Mouse (Mus musculus) MEL (cell line): ENCODE measurements around the gene Tnks2. TPM values are rescaled to one million over a fixed set of nuclear protein-coding genes. Genes with fewer than 3 reads are reported as not detected.

Experiments used
- DNase-seq: peaks from one replicate; pipeline ENCODE4 v3.0.0; 2011; ENCODE audit warnings: low read depth, low spot score
- H3K27ac ChIP-seq: 2 replicates; pipeline ENCODE4 v1.5.1; 2012; ENCODE audit warnings: low read depth, mild to moderate bottlenecking, control low read depth, low read length, moderate library complexity; ENCODE audit not compliant: control insufficient read depth
- H3K27me3 ChIP-seq, 2 experiments: fragments of 150-350 bp in 1 of 2; sonication (generic) in 1 of 2; 2 replicates each; pipeline ENCODE4 v1.6.1; 2012; ENCODE audit warnings: low read length in 2 of 2, mild to moderate bottlenecking in 2 of 2, improper control_type of control experiment in 1 of 2, moderate library complexity in 1 of 2; ENCODE audit not compliant: insufficient read depth in 2 of 2, control insufficient read depth in 1 of 2
- H3K36me3 ChIP-seq, 2 experiments: 2 replicates each; pipeline ENCODE4 v1.6.1; 2012 to 2014; ENCODE audit warnings: low read length in 2 of 2, improper control_type of control experiment in 1 of 2, inconsistent platforms in 1 of 2, mild to moderate bottlenecking in 1 of 2; ENCODE audit not compliant: insufficient read depth in 2 of 2, control insufficient read depth in 1 of 2
- H3K4me1 ChIP-seq, 2 experiments: fragments of 150-350 bp in 1 of 2; sonication (generic) in 1 of 2; 2 replicates each; pipeline ENCODE4 v1.6.1; 2012; ENCODE audit warnings: low read length in 2 of 2, improper control_type of control experiment in 1 of 2, mild to moderate bottlenecking in 1 of 2; ENCODE audit not compliant: insufficient read depth in 2 of 2, control insufficient read depth in 1 of 2
- H3K4me3 ChIP-seq, 2 experiments: fragments of 150-350 bp in 1 of 2; sonication (generic) in 1 of 2; 2 replicates each; pipeline ENCODE4 v1.5.1; 2012; ENCODE audit warnings: low read depth in 2 of 2, low read length in 2 of 2, mild to moderate bottlenecking in 2 of 2, moderate library complexity in 2 of 2, control low read depth in 1 of 2, improper control_type of control experiment in 1 of 2; ENCODE audit not compliant: control insufficient read depth in 1 of 2, insufficient read depth in 1 of 2
- H3K79me2 ChIP-seq: 2 replicates; pipeline ENCODE4 v1.6.1; 2012; ENCODE audit warnings: mild to moderate bottlenecking, low read length, moderate library complexity; ENCODE audit not compliant: control insufficient read depth, poor library complexity, insufficient read depth
- H3K9ac ChIP-seq: 2 replicates; pipeline ENCODE4 v1.6.1; 2012; ENCODE audit warnings: low read depth, mild to moderate bottlenecking, control low read depth, low read length, moderate library complexity; ENCODE audit not compliant: control insufficient read depth, poor library complexity, severe bottlenecking
- H3K9me3 ChIP-seq: fragments of 150-350 bp; sonication (generic); replicated peaks from 2 replicates; pipeline ENCODE4 v1.6.1; 2012; ENCODE audit warnings: mild to moderate bottlenecking, low read length, improper control_type of control experiment, moderate library complexity; ENCODE audit not compliant: insufficient read depth
- BHLHE40 ChIP-seq: IDR thresholded peaks from 2 replicates; pipeline ENCODE4 v1.6.1; 2012; ENCODE audit warnings: low read depth, mild to moderate bottlenecking, inconsistent platforms, low read length, improper control_type of control experiment, borderline replicate concordance
- CHD1 ChIP-seq: IDR thresholded peaks from 2 replicates; pipeline ENCODE4 v1.6.1; 2012; ENCODE audit warnings: low read depth, mild to moderate bottlenecking, inconsistent platforms, low read length, improper control_type of control experiment
- E2F4 ChIP-seq: IDR thresholded peaks from 2 replicates; pipeline ENCODE4 v1.6.1; 2011; ENCODE audit warnings: low read depth, low read length, improper control_type of control experiment, borderline replicate concordance
- EP300 ChIP-seq, 2 experiments: IDR thresholded peaks; 2 replicates each; pipeline ENCODE4 v1.6.1; 2011; ENCODE audit warnings: improper control_type of control experiment in 2 of 2, low read length in 2 of 2, low read depth in 1 of 2, mild to moderate bottlenecking in 1 of 2
- ETS1 ChIP-seq: IDR thresholded peaks from 2 replicates; pipeline ENCODE4 v1.6.1; 2012; ENCODE audit warnings: low read depth, mild to moderate bottlenecking, inconsistent platforms, low read length, improper control_type of control experiment, moderate library complexity
- GATA1 ChIP-seq: IDR thresholded peaks from 2 replicates; pipeline ENCODE4 v1.6.1; 2011; ENCODE audit warnings: low read depth, low read length, improper control_type of control experiment
- HCFC1 ChIP-seq: IDR thresholded peaks from 2 replicates; pipeline ENCODE4 v1.6.1; 2012; ENCODE audit warnings: low read depth, mild to moderate bottlenecking, inconsistent platforms, low read length, improper control_type of control experiment, moderate library complexity
- MAFK ChIP-seq: IDR thresholded peaks from 2 replicates; pipeline ENCODE4 v1.6.1; 2011; ENCODE audit warnings: low read depth, mild to moderate bottlenecking, low read length, improper control_type of control experiment, borderline replicate concordance
- MAX ChIP-seq: IDR thresholded peaks from 2 replicates; pipeline ENCODE4 v1.6.1; 2011; ENCODE audit warnings: low read length, improper control_type of control experiment
- MEF2A ChIP-seq: IDR thresholded peaks from 2 replicates; pipeline ENCODE4 v1.6.1; 2014; ENCODE audit warnings: low read depth, mild to moderate bottlenecking, inconsistent platforms, low read length, improper control_type of control experiment; ENCODE audit not compliant: poor library complexity, insufficient replicate concordance, severe bottlenecking; ENCODE audit errors: extremely low read depth
- MXI1 ChIP-seq: IDR thresholded peaks from 2 replicates; pipeline ENCODE4 v1.6.1; 2011; ENCODE audit warnings: mild to moderate bottlenecking, low read depth, low read length, improper control_type of control experiment
- MYC ChIP-seq: IDR thresholded peaks from 2 replicates; pipeline ENCODE4 v1.6.1; 2011; ENCODE audit warnings: low read depth, mild to moderate bottlenecking, low read length, improper control_type of control experiment, moderate library complexity
- NELFE ChIP-seq: IDR thresholded peaks from 2 replicates; pipeline ENCODE4 v1.6.1; 2011; ENCODE audit warnings: low read depth, low read length, improper control_type of control experiment
- NRF1 ChIP-seq: IDR thresholded peaks from 2 replicates; pipeline ENCODE4 v1.6.1; 2014; ENCODE audit warnings: low read depth, mild to moderate bottlenecking, inconsistent platforms, low read length, improper control_type of control experiment, moderate library complexity; ENCODE audit not compliant: poor library complexity, insufficient read depth, severe bottlenecking
- POLR2A ChIP-seq, 2 experiments: IDR thresholded peaks; 2 replicates each; pipeline ENCODE4 v1.6.1; 2011 to 2012; ENCODE audit warnings: low read length in 2 of 2, mild to moderate bottlenecking in 2 of 2, control low read depth in 1 of 2, improper control_type of control experiment in 1 of 2, low read depth in 1 of 2, moderate library complexity in 1 of 2; ENCODE audit not compliant: control insufficient read depth in 1 of 2, insufficient read depth in 1 of 2, poor library complexity in 1 of 2
- POLR2AphosphoS2 ChIP-seq: IDR thresholded peaks from 2 replicates; pipeline ENCODE4 v1.6.1; 2011; ENCODE audit warnings: low read length, improper control_type of control experiment
- POLR2AphosphoS5 ChIP-seq: IDR thresholded peaks from 2 replicates; pipeline ENCODE4 v1.6.1; 2012; ENCODE audit warnings: low read depth, borderline replicate concordance, mild to moderate bottlenecking, inconsistent platforms, low read length, moderate library complexity, mixed read lengths
- RAD21 ChIP-seq: IDR thresholded peaks from 2 replicates; pipeline ENCODE4 v1.6.1; 2011; ENCODE audit warnings: mild to moderate bottlenecking, low read depth, low read length, improper control_type of control experiment
- RCOR1 ChIP-seq: IDR thresholded peaks from 2 replicates; pipeline ENCODE4 v1.6.1; 2012; ENCODE audit warnings: low read depth, mild to moderate bottlenecking, inconsistent platforms, low read length, improper control_type of control experiment
- SIN3A ChIP-seq: IDR thresholded peaks from 2 replicates; pipeline ENCODE4 v1.6.1; 2012; ENCODE audit warnings: low read length, improper control_type of control experiment, inconsistent platforms
- SMC3 ChIP-seq: IDR thresholded peaks from 2 replicates; pipeline ENCODE4 v1.6.1; 2011; ENCODE audit warnings: low read depth, low read length, improper control_type of control experiment
- TAL1 ChIP-seq: IDR thresholded peaks from 2 replicates; pipeline ENCODE4 v1.6.1; 2012; ENCODE audit warnings: mild to moderate bottlenecking, inconsistent platforms, low read length, moderate library complexity, mixed read lengths
- TCF12 ChIP-seq: IDR thresholded peaks from 2 replicates; pipeline ENCODE4 v1.6.1; 2014; ENCODE audit warnings: low read depth, mild to moderate bottlenecking, inconsistent platforms, low read length, improper control_type of control experiment, moderate library complexity
- UBTF ChIP-seq: IDR thresholded peaks from 2 replicates; pipeline ENCODE4 v1.6.1; 2012; ENCODE audit warnings: low read depth, mild to moderate bottlenecking, inconsistent platforms, low read length, improper control_type of control experiment, moderate library complexity, borderline replicate concordance; ENCODE audit not compliant: insufficient read depth
- USF2 ChIP-seq, 2 experiments: IDR thresholded peaks; 2 replicates each; pipeline ENCODE4 v1.6.1; 2011 to 2012; ENCODE audit warnings: improper control_type of control experiment in 2 of 2, low read length in 2 of 2, borderline replicate concordance in 1 of 2, inconsistent platforms in 1 of 2, low read depth in 1 of 2, mild to moderate bottlenecking in 1 of 2; ENCODE audit not compliant: insufficient read depth in 1 of 2
- ZC3H11A ChIP-seq: IDR thresholded peaks from 2 replicates; pipeline ENCODE4 v1.6.1; 2012; ENCODE audit warnings: low read depth, mild to moderate bottlenecking, inconsistent platforms, low read length, improper control_type of control experiment
- ZKSCAN1 ChIP-seq: IDR thresholded peaks from 2 replicates; pipeline ENCODE4 v1.6.1; 2012; ENCODE audit warnings: low read depth, mild to moderate bottlenecking, inconsistent platforms, low read length, improper control_type of control experiment, moderate library complexity
- ZMIZ1 ChIP-seq: IDR thresholded peaks from 2 replicates; pipeline ENCODE4 v1.6.1; 2012; ENCODE audit warnings: low read depth, mild to moderate bottlenecking, inconsistent platforms, low read length, improper control_type of control experiment, moderate library complexity
- polyA plus RNA-seq, 2 experiments: library from polyadenylated mRNA; stranded (reverse) in 1 of 2; unstranded in 1 of 2; fragments of >175 nt in 1 of 2; fragments of >200 nt in 1 of 2; gene quantifications; 2 replicates each; pipeline versions ENCODE4 v1.2.1 to v1.2.4; 2012; ENCODE audit warnings: low replicate concordance in 2 of 2, low read depth in 1 of 2; ENCODE audit not compliant: insufficient read length in 2 of 2, insufficient read depth in 1 of 2, missing spikeins in 1 of 2
- total RNA-seq: library from RNA; depleted of rRNA; stranded (reverse); fragments of 300-350 nt; gene quantifications from 2 replicates; pipeline ENCODE4 v1.2.3, GENCODE M21; 2012

Tnks2 gene
- total and polyA plus RNA-seq, 3 experiments: 22.3 to 65.0 (median 50.2) TPM

GRCm38 (mm10) chr19:36916876-36917389 is 82.9 kb downstream of the Tnks2 start:
- TF ChIP-seq TAL1: peak; percentile 31; the same call in 1 of the 2 replicates
- TF ChIP-seq RCOR1: no peak
- no peak for TF ChIP-seq GATA1
- Histone ChIP-seq H3K9me3 (no peaks in the 10 kb centered on the region), H3K4me1 (peaks cover 0 to 3% of the 10 kb centered on the region in 2 experiments; a peak in 1 of 4 replicates), H3K4me3 (no peak overlapping the region), H3K36me3 (peaks cover 0 to 9% of the 10 kb centered on the region in 2 experiments; a peak in 2 of 4 replicates), H3K79me2 (peaks cover 9% of the 10 kb centered on the region), H3K27ac (no peak overlapping the region), H3K9ac (no peak overlapping the region), H3K27me3 (no peaks in the 10 kb centered on the region; a peak in 1 of 4 replicates)
- DNase-seq: no peak

GRCm38 (mm10) chr19:36918441-36919301 is 84.6 kb downstream of the Tnks2 start:
- H3K9me3 ChIP-seq: no peaks in the 10 kb centered on the region
- peaks cover 9% of the 10 kb centered on the region for H3K79me2 ChIP-seq
- peaks cover 0 to 3% of the 10 kb centered on the region in 2 experiments; a peak in 1 of 4 replicates for H3K4me1 ChIP-seq
- H3K27me3 ChIP-seq: no peaks in the 10 kb centered on the region
- H3K27ac ChIP-seq: peak overlapping the region; percentile 86
- H3K36me3 ChIP-seq: peaks cover 0 to 9% of the 10 kb centered on the region in 2 experiments; a peak in 2 of 4 replicates
- peak overlapping the region; percentile 65 to 86 for H3K4me3 ChIP-seq
- H3K9ac ChIP-seq: peak overlapping the region; percentile 89
- DNase-seq: peak; percentile 82
- no peak for TF ChIP-seq NELFE
- TF ChIP-seq SIN3A: 0 out of 2 replicates have a peak, but pooled peaks have one; percentile 2
- TF ChIP-seq ETS1: no peak
- no peak for TF ChIP-seq USF2 (IDR thresholded peaks at IDR 0.05; ENCODE audit: borderline replicate concordance in 1 of 2, insufficient read depth in 1 of 2, low read depth in 1 of 2, low read length in 2 of 2)
- TF ChIP-seq MAX: no peak
- TF ChIP-seq POLR2A (IDR thresholded peaks at IDR 0.05; ENCODE audit: control insufficient read depth in 1 of 2, insufficient read depth in 1 of 2, low read depth in 1 of 2, low read length in 2 of 2, poor library complexity in 1 of 2): peak in 1 of 2 experiments; percentile 56; a peak in 2 of 4 replicates
- no peak for TF ChIP-seq CHD1
- TF ChIP-seq HCFC1: peak; percentile 50; the same call in 1 of the 2 replicates
- no peak for TF ChIP-seq POLR2AphosphoS5
- no peak for TF ChIP-seq ZKSCAN1
- TF ChIP-seq GATA1: no peak
- TF ChIP-seq TCF12: peak; percentile 8; the same call in 1 of the 2 replicates
- peak; percentile 50; the same call in 1 of the 2 replicates for TF ChIP-seq NRF1
- no peak for TF ChIP-seq BHLHE40
- TF ChIP-seq ZMIZ1: no peak
- TF ChIP-seq ZC3H11A: no peak
- no peak for TF ChIP-seq POLR2AphosphoS2
- TF ChIP-seq TAL1: no peak
- TF ChIP-seq MYC: no peak
- no peak for TF ChIP-seq E2F4
- peak; percentile 97 for TF ChIP-seq UBTF
- no peak; the same call in 1 of the 2 replicates for TF ChIP-seq MXI1
- TF ChIP-seq RAD21: no peak
- no peak for TF ChIP-seq MEF2A
- TF ChIP-seq MAFK: no peak
- no peak for TF ChIP-seq SMC3
- no peak for TF ChIP-seq EP300 (IDR thresholded peaks at IDR 0.05; ENCODE audit: low read depth in 1 of 2, low read length in 2 of 2)
